Mouse (Mus musculus): Measurements from ENCODE around the gene Slc25a10.
A peak's percentile ranks its signal among the peaks of the same experiment; 100 is the strongest.

Gene Slc25a10

GRCm38 (mm10) chr11:120491317-120492023 is at the start of gene Slc25a10:
Slc25a10 (plus strand) TSS chr11:120491840.
- peak; percentile 88 for DNase-seq

- no peak for DNase-seq
Measured at GRCm38 (mm10) chr11:120442344-120442743, 49.3 kb upstream of the Slc25a10 start, which contains the start of gene Tspan10. Tspan10 (plus strand) TSS chr11:120442644.

- no peak for DNase-seq
Measured at GRCm38 (mm10) chr11:120442765-120443280, 48.8 kb upstream of the Slc25a10 start.

- no peak for DNase-seq
Measured at GRCm38 (mm10) chr11:120444106-120444505, 47.5 kb upstream of the Slc25a10 start.

GRCm38 (mm10) chr11:120445475-120445874 is 46.2 kb upstream of the Slc25a10 start:
- DNase-seq, result no peak

GRCm38 (mm10) chr11:120447179-120447578 is 44.5 kb upstream of the Slc25a10 start:
- no peak for DNase-seq

- DNase-seq, result no peak
Measured at GRCm38 (mm10) chr11:120452246-120452645, 39.4 kb upstream of the Slc25a10 start.

- no peak for DNase-seq
Measured at GRCm38 (mm10) chr11:120453306-120453705, 38.3 kb upstream of the Slc25a10 start, which contains the start of gene Pde6g. Pde6g (minus strand) TSS chr11:120453500.

GRCm38 (mm10) chr11:120454965-120455364 is 36.7 kb upstream of the Slc25a10 start:
- no peak for DNase-seq

GRCm38 (mm10) chr11:120455413-120455812 is 36.2 kb upstream of the Slc25a10 start:
- DNase-seq, result no peak

- no peak for DNase-seq
Measured at GRCm38 (mm10) chr11:120457370-120457769, 34.3 kb upstream of the Slc25a10 start.

GRCm38 (mm10) chr11:120457772-120458751 is 33.6 kb upstream of the Slc25a10 start, which contains the start of the genes Oxld1 and Ccdc137:
Oxld1 (minus strand) TSS chr11:120458068.
Ccdc137 (plus strand) TSS chr11:120458115.
- DNase-seq, result peak; percentile 85

- no peak for DNase-seq
Measured at GRCm38 (mm10) chr11:120458847-120459597, 32.6 kb upstream of the Slc25a10 start.

GRCm38 (mm10) chr11:120463536-120463935 is 28.1 kb upstream of the Slc25a10 start:
- no peak for DNase-seq

GRCm38 (mm10) chr11:120464365-120464764 is 27.3 kb upstream of the Slc25a10 start:
- DNase-seq, result no peak

- no peak for DNase-seq
Measured at GRCm38 (mm10) chr11:120465521-120465920, 26.1 kb upstream of the Slc25a10 start.

GRCm38 (mm10) chr11:120467051-120467735 is 24.4 kb upstream of the Slc25a10 start, which contains the start of gene Arl16:
Arl16 (minus strand) TSS chr11:120467607.
- peak; percentile 93 for DNase-seq

GRCm38 (mm10) chr11:120467736-120468092 is 23.9 kb upstream of the Slc25a10 start:
- no peak for DNase-seq

GRCm38 (mm10) chr11:120472052-120472451 is 19.6 kb upstream of the Slc25a10 start:
- DNase-seq, result no peak

GRCm38 (mm10) chr11:120483448-120483934 is 8.1 kb upstream of the Slc25a10 start:
- no peak for DNase-seq

GRCm38 (mm10) chr11:120484265-120484981 is 7.2 kb upstream of the Slc25a10 start, which contains the start of gene Mrpl12:
Mrpl12 (plus strand) TSS chr11:120484613.
- peak; percentile 91 for DNase-seq

All from right cerebral cortex, postnatal 25 days (tissue).